Mouse (Mus musculus) heart, embryonic 13.5 days (tissue): ENCODE measurements around the gene Insig2. TPM values are rescaled to one million over a fixed set of nuclear protein-coding genes. Genes with fewer than 3 reads are reported as not detected.

Source experiments
- ATAC-seq: fragments of 200-750 bp; cut with Nextera tagmentation; 2 replicates; pipeline ENCODE4 v1.8.0; 2017; ENCODE audit warnings: moderate TSS enrichment; ENCODE audit not compliant: insufficient number of reproducible peaks, low FRiP score, low TSS enrichment; ENCODE audit errors: extremely low read depth
- H3K27ac ChIP-seq: fragments of 300-500 bp; sonication (generic); replicated peaks from 2 replicates; pipeline ENCODE4 v1.5.1; 2015; ENCODE audit warnings: moderate library complexity, mild to moderate bottlenecking, inconsistent platforms
- H3K27me3 ChIP-seq: fragments of 300-500 bp; sonication (generic); replicated peaks from 2 replicates; pipeline ENCODE4 v1.6.1; 2015; ENCODE audit warnings: mild to moderate bottlenecking, inconsistent platforms
- H3K36me3 ChIP-seq: fragments of 300-500 bp; sonication (generic); 2 replicates; pipeline ENCODE4 v1.6.1; 2015; ENCODE audit warnings: mild to moderate bottlenecking, inconsistent platforms
- H3K4me1 ChIP-seq: fragments of 300-500 bp; sonication (generic); 2 replicates; pipeline ENCODE4 v1.6.1; 2015; ENCODE audit warnings: inconsistent platforms
- H3K4me2 ChIP-seq: fragments of 300-500 bp; sonication (generic); 2 replicates; pipeline ENCODE4 v1.6.1; 2015; ENCODE audit warnings: inconsistent platforms, mild to moderate bottlenecking, moderate library complexity
- H3K4me3 ChIP-seq: fragments of 300-500 bp; sonication (generic); 2 replicates; pipeline ENCODE4 v1.5.1; 2015; ENCODE audit warnings: moderate library complexity, mild to moderate bottlenecking, inconsistent platforms
- H3K9ac ChIP-seq: fragments of 300-500 bp; sonication (generic); 2 replicates; pipeline ENCODE4 v1.6.1; 2015; ENCODE audit warnings: inconsistent platforms, mild to moderate bottlenecking, moderate library complexity
- H3K9me3 ChIP-seq: fragments of 300-500 bp; sonication (generic); 2 replicates; pipeline ENCODE4 v1.6.1; 2016; ENCODE audit warnings: inconsistent platforms
- WGBS: fragments of 180-500 bp; shearing (Covaris S2); methylation state at CpG from one replicate; pipeline ENCODE4 v1.1.7; 2015; ENCODE audit warnings: mixed read lengths; 5-methylcytosine and 5-hydroxymethylcytosine counted together
- polyA plus RNA-seq: library from polyadenylated mRNA; unstranded; fragments of >200 nt; fragmentation: Nextera tagmentation; extraction: Ambion mirVana; gene quantifications from 2 replicates; pipeline ENCODE4 v1.2.1, GENCODE M21; 2015

Gene Insig2
- 37.6 and 39.9 TPM in 2 replicates for polyA plus RNA-seq

- no peak within 1 kb of the TSS for H3K9ac ChIP-seq
- H3K4me3 ChIP-seq: no peak within 1 kb of the TSS
- H3K9me3 ChIP-seq: no peaks in the 10 kb centered on the region
- peaks cover 13% of the 10 kb centered on the region for H3K4me1 ChIP-seq
- H3K4me2 ChIP-seq: no peak within 1 kb of the TSS
- H3K36me3 ChIP-seq: peaks cover 11% of the 10 kb centered on the region
- no peak within 1 kb of the TSS for H3K27ac ChIP-seq
- no peaks in the 10 kb centered on the region for H3K27me3 ChIP-seq
- 56% methylated on average over 1 of the region's 1 CpGs for WGBS
- ATAC-seq: no peak
Measured at GRCm38 (mm10) chr1:121332485-121332884, at the start of gene Insig2. TSS of gene Insig2 (minus strand) at chr1:121332589.

DNA sequence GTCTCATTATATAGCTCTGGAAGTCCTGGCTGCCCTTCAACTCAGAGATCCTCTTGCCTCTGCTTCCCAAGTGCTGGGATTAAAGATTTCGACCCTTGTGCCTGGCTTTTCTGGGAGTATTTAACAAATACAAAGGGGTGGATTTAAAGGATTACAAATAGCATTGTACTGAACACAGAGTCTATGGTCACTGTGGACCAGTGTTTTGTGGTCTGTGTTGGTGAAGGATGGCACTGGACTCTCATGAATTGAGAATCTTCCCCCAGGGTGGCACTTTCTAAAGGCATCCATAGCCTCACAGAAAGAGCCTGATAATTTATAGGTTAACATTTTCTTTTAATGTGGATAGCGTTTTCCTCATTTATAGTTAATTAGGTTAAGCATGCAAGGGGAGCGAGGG, 49.2 kb upstream of the Insig2 start:
- H3K4me2 ChIP-seq: no peak overlapping the region
- H3K4me3 ChIP-seq: no peak overlapping the region
- H3K27me3 ChIP-seq: no peaks in the 10 kb centered on the region
- no peaks in the 10 kb centered on the region for H3K36me3 ChIP-seq
- no peak overlapping the region for H3K9ac ChIP-seq
- WGBS: 67% methylated on average over 3 of the region's 3 CpGs
- H3K9me3 ChIP-seq: no peaks in the 10 kb centered on the region
- no peaks in the 10 kb centered on the region for H3K4me1 ChIP-seq
- H3K27ac ChIP-seq: no peak overlapping the region
- ATAC-seq: no peak

DNA sequence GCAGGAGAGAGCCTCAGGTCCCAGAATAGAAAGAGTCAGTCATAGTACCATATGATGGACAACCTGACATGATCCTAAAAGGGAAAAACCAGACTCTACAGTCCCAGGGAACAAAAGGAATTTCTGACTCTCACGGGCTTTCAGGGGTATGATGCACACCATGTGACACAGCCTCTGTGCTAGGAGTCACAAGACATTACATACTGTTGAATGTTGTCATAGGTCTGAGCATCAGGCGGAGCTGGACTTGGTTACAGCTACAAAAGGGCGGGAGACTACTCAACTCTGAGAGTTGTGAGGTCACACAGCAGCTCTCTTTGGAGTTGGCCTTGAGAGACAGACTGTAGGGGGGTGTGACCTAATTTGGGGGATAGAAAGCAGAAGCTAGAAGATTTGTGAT, 47.6 kb upstream of the Insig2 start:
- Histone ChIP-seq H3K4me3 (no peak overlapping the region), H3K9ac (no peak overlapping the region), H3K36me3 (no peaks in the 10 kb centered on the region), H3K4me1 (no peaks in the 10 kb centered on the region), H3K4me2 (no peak overlapping the region), H3K9me3 (no peaks in the 10 kb centered on the region), H3K27ac (no peak overlapping the region), H3K27me3 (no peaks in the 10 kb centered on the region)
- ATAC-seq: no peak
- 68% methylated on average over 3 of the region's 3 CpGs for WGBS

DNA sequence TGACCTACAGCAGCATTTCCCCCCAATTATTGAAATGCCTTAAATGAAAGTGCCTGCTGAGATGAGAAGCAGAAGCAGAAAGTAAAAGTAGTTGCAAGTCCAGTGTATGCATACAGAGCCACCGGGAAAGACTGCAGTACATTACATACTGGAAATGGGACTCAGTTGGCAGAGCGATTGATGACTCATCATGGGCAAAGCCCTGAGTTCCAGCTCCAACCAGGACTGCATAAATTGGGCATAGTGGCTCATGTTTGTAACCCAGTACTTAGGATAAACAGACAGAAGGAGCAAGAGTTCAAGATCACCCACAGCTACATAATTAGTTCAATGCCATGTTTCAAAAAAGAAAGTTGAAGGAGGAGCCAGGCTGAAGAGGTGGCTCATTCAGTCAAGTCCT, 45.5 kb upstream of the Insig2 start:
- no peaks in the 10 kb centered on the region for H3K27me3 ChIP-seq
- no peak overlapping the region for H3K27ac ChIP-seq
- no peak overlapping the region for H3K4me3 ChIP-seq
- no peaks in the 10 kb centered on the region for H3K36me3 ChIP-seq
- 84% methylated on average over 2 of the region's 2 CpGs for WGBS
- ATAC-seq: no peak
- no peaks in the 10 kb centered on the region for H3K9me3 ChIP-seq
- no peak overlapping the region for H3K4me2 ChIP-seq
- H3K4me1 ChIP-seq: no peaks in the 10 kb centered on the region
- H3K9ac ChIP-seq: no peak overlapping the region

DNA sequence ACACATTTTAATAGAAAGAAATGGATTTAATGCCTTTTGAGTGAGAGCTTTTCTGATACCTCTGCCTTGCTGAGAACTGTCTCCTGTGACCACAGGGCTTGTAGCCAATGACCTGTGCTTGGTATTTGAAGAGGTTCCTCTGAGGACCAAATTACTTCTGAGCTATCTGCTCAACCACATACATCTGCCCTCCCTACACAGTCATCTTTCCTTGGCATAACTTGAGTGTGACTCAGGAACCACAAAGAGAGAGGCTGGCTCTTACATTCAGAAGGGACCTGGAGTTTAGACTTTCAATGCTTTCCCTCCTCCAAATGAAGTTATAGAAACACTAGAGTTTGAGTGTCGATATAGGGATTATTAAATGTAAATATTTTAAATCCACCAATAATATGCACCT, 45.0 kb upstream of the Insig2 start:
- Histone ChIP-seq H3K4me2 (no peak overlapping the region), H3K27ac (no peak overlapping the region), H3K36me3 (no peaks in the 10 kb centered on the region), H3K9ac (no peak overlapping the region), H3K4me1 (no peaks in the 10 kb centered on the region), H3K27me3 (no peaks in the 10 kb centered on the region), H3K9me3 (no peaks in the 10 kb centered on the region), H3K4me3 (no peak overlapping the region)
- no peak for ATAC-seq
- 92% methylated on average over 1 of the region's 1 CpGs for WGBS

DNA sequence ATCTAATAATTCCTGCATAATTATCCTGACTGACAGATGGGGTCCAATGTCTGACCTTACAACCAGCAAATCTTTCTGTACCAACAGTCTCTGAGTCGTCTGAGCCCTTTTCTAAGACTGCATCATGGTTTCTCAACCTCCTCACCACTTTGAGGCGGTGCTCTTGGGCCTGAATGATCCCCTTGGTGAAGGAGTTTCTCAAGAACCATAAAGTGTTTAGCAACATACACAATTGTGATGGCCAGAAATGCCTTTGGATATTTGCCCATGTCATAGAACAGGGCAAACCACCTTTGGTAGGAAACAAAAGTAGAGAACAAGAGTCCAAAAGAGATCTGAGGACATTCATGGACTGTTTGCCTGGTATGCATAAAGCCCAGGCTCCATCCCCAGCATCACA, 41.2 kb upstream of the Insig2 start:
- Histone ChIP-seq H3K4me1 (no peaks in the 10 kb centered on the region), H3K9me3 (no peaks in the 10 kb centered on the region), H3K9ac (no peak overlapping the region), H3K4me2 (no peak overlapping the region), H3K27ac (no peak overlapping the region), H3K36me3 (no peaks in the 10 kb centered on the region), H3K27me3 (no peaks in the 10 kb centered on the region), H3K4me3 (no peak overlapping the region)
- WGBS: 59% methylated on average over 2 of the region's 2 CpGs
- no peak for ATAC-seq

GRCm38 (mm10) chr1:121372656-121373055, 40.3 kb upstream of the Insig2 start:
- no peak overlapping the region for H3K4me2 ChIP-seq
- H3K4me1 ChIP-seq: no peaks in the 10 kb centered on the region
- no peak overlapping the region for H3K9ac ChIP-seq
- no peak overlapping the region for H3K4me3 ChIP-seq
- H3K27me3 ChIP-seq: no peaks in the 10 kb centered on the region
- ATAC-seq: no peak
- H3K36me3 ChIP-seq: no peaks in the 10 kb centered on the region
- H3K27ac ChIP-seq: no peak overlapping the region
- no peaks in the 10 kb centered on the region for H3K9me3 ChIP-seq
- 64% methylated on average over 1 of the region's 1 CpGs for WGBS

DNA sequence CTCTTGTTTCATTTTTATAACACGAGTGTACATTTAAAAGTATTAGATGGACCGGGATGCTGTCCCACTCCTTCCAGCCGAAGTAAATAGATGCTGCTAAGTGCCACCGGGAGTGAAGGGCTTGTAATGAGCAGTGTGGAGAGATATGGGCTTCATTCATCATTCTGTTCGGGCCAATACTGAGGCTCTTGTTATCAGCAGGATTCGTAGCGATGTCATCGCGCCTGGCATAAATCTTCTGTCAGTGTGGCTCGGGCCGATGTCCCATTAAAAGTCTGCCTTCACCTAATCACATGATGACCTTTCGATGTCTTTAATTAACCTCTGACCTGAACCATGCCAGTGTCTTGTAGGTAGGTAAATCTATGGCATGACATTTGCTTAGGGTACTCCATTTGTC, 39.1 kb upstream of the Insig2 start:
- Histone ChIP-seq H3K27me3 (no peaks in the 10 kb centered on the region), H3K27ac (no peak overlapping the region), H3K4me3 (no peak overlapping the region), H3K9me3 (no peaks in the 10 kb centered on the region), H3K4me1 (no peaks in the 10 kb centered on the region), H3K36me3 (no peaks in the 10 kb centered on the region), H3K4me2 (no peak overlapping the region), H3K9ac (no peak overlapping the region)
- WGBS: 31% methylated on average over 12 of the region's 12 CpGs
- no peak for ATAC-seq

- H3K4me1 ChIP-seq: no peaks in the 10 kb centered on the region
- H3K4me2 ChIP-seq: no peak overlapping the region
- H3K9me3 ChIP-seq: 0 out of 2 replicates have a peak, but pooled peaks cover 3% of the 10 kb centered on the region
- no peak overlapping the region for H3K9ac ChIP-seq
- ATAC-seq: no peak
- no peaks in the 10 kb centered on the region for H3K36me3 ChIP-seq
- H3K27ac ChIP-seq: no peak overlapping the region
- H3K27me3 ChIP-seq: no peaks in the 10 kb centered on the region
- 34% methylated on average over 9 of the region's 9 CpGs for WGBS
- no peak overlapping the region for H3K4me3 ChIP-seq
Measured at GRCm38 (mm10) chr1:121367257-121367656, 34.9 kb upstream of the Insig2 start.

- no peak overlapping the region for H3K4me2 ChIP-seq
- 28% methylated on average over 4 of the region's 4 CpGs for WGBS
- H3K27me3 ChIP-seq: no peaks in the 10 kb centered on the region
- no peaks in the 10 kb centered on the region for H3K4me1 ChIP-seq
- no peaks in the 10 kb centered on the region for H3K36me3 ChIP-seq
- no peak overlapping the region for H3K4me3 ChIP-seq
- H3K9me3 ChIP-seq: 0 out of 2 replicates have a peak, but pooled peaks cover 3% of the 10 kb centered on the region
- no peak for ATAC-seq
- H3K27ac ChIP-seq: no peak overlapping the region
- H3K9ac ChIP-seq: no peak overlapping the region
Measured at GRCm38 (mm10) chr1:121360561-121360960, 28.2 kb upstream of the Insig2 start.

DNA sequence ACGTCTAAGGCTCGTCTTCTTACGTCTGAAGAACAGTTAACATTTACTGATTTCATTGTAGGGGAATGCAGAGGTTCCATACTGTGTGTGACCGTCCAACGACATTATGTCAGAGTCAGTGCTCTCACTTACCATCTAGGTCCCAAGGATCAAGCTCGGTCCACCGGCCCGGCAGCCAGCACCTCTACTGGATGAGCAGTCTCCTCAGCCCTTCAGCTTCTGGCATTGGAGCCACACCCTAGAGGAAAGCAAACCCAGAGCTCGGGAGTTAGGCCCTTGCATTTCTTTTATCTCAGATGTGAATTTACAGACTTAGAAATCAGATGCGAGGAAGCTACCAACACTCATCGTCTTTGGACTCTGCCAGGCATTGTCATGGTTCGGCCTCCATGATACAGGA, 27.3 kb upstream of the Insig2 start:
- H3K4me3 ChIP-seq: no peak overlapping the region
- WGBS: 70% methylated on average over 12 of the region's 12 CpGs
- H3K27ac ChIP-seq: no peak overlapping the region
- no peaks in the 10 kb centered on the region for H3K4me1 ChIP-seq
- H3K9me3 ChIP-seq: 0 out of 2 replicates have a peak, but pooled peaks cover 3% of the 10 kb centered on the region
- H3K4me2 ChIP-seq: no peak overlapping the region
- no peaks in the 10 kb centered on the region for H3K27me3 ChIP-seq
- H3K36me3 ChIP-seq: no peaks in the 10 kb centered on the region
- ATAC-seq: no peak
- no peak overlapping the region for H3K9ac ChIP-seq

GRCm38 (mm10) chr1:121353779-121354178, 21.4 kb upstream of the Insig2 start:
- H3K9ac ChIP-seq: no peak overlapping the region
- no peaks in the 10 kb centered on the region for H3K27me3 ChIP-seq
- H3K4me2 ChIP-seq: no peak overlapping the region
- H3K27ac ChIP-seq: no peak overlapping the region
- H3K4me1 ChIP-seq: no peaks in the 10 kb centered on the region
- H3K36me3 ChIP-seq: no peaks in the 10 kb centered on the region
- H3K4me3 ChIP-seq: no peak overlapping the region
- H3K9me3 ChIP-seq: no peaks in the 10 kb centered on the region
- ATAC-seq: no peak
